Mouse (Mus musculus): ENCODE results near the gene Slc25a54. TPM values are rescaled to one million over a fixed set of nuclear protein-coding genes. Genes with fewer than 3 reads are reported as not detected.
A peak's percentile ranks its signal among the peaks of the same experiment; 100 is the strongest.

Slc25a54 gene
- polyA plus RNA-seq, 1 experiment from 2014 or later: not detected

DNA sequence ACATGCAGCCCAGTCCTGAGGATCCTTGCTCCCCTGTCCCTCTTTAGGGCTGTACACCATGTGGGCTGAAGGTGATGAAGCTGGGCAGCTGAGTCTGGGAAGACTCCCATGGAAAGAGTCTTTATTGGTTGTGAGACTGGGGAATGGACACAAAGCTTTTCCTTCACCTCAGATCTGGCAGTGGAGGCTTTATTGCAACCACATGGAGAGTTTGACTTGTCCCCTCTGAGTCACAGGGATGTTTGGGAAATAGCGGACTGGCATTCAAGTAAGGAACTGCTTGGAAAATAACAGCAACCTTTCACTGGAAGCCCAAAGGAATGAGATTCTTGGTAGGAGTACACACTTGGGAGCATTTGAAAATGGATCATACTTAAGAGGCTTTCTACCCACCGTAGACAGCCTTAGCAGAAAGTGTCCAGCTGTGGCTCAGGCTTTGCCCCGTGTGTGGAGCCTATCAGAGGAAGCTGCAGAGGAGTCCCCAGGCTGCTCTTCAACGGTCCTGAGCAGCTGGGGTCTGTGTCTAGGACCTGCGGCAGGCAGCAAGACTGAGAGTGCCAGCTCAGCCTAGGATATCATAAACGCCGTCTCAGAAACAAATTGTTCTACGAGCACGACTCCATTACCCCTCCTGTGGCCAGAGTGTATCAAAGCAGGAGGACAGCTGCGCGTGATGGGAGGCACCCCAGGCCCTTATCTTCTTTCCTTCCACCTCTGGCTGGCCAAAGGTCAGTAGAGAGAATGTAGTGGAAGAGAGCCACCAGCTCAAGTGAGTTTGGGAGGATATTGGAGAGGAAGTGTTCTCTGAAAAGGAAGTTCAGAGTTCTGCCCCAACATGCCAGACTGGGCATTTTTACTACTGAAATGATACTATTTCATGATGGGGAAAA, 29.0 kb upstream of the Slc25a54 start:
- H3K9ac ChIP-seq (ENCODE audit: low read length): 0 out of 2 replicates have a peak overlapping the region, but pooled peaks have one; percentile 33

DNA sequence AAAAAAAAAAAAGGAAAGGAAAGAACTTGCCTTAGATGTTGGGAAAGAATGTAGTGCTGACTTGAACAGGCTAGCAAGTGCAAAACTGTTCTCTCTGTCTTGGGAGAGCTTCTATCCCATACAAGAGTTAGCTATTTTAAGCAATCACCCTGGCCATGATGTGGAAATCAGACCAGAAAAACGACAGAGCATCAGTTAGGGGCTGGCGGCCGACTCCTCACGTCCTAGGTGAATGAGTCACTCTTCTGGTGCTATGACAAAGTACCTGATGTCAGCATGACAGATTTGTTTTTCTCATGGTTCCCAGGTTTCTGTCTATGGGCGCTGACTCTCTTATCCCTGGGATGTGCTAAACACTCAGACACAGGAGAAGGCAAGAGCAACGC, 28.3 kb upstream of the Slc25a54 start:
- H3K9me3 ChIP-seq (replicated peaks; ENCODE audit: control insufficient read depth, low read length): no peaks in the 10 kb centered on the region
- no peaks in the 10 kb centered on the region for H3K27me3 ChIP-seq (ENCODE audit: control insufficient read depth, insufficient read depth, low read length)
- no peak overlapping the region for H3K27ac ChIP-seq (ENCODE audit: low read length)
- H3K4me3 ChIP-seq (ENCODE audit: low read length): no peak overlapping the region
- no peak overlapping the region; the same call in 1 of the 2 replicates for H3K4me2 ChIP-seq (ENCODE audit: low read depth, low read length)
- H3K36me3 ChIP-seq (ENCODE audit: control insufficient read depth, insufficient read depth): no peaks in the 10 kb centered on the region
- H3K9ac ChIP-seq (ENCODE audit: low read length): no peak overlapping the region
- H3K4me1 ChIP-seq (ENCODE audit: control insufficient read depth, insufficient read depth, low read length): peaks cover 11% of the 10 kb centered on the region
- 54% methylated on average over 6 of the region's 6 CpGs for WGBS
- ATAC-seq (replicated peaks; ENCODE audit: extremely low read depth, insufficient read depth, low FRiP score): no peak

More for the DNA sequence above, 29.0 kb upstream of the Slc25a54 start:
- Histone ChIP-seq H3K4me2 (ENCODE audit: low read depth, low read length) (peak overlapping the region; percentile 42), H3K9me3 (replicated peaks; ENCODE audit: control insufficient read depth, low read length) (no peaks in the 10 kb centered on the region), H3K27me3 (ENCODE audit: control insufficient read depth, insufficient read depth, low read length) (no peaks in the 10 kb centered on the region), H3K27ac (ENCODE audit: low read length) (no peak overlapping the region), H3K4me1 (ENCODE audit: control insufficient read depth, insufficient read depth, low read length) (peaks cover 11% of the 10 kb centered on the region), H3K4me3 (ENCODE audit: low read length) (no peak overlapping the region), H3K36me3 (ENCODE audit: control insufficient read depth, insufficient read depth) (no peaks in the 10 kb centered on the region)
- ATAC-seq (replicated peaks; ENCODE audit: extremely low read depth, insufficient read depth, low FRiP score): no peak
- WGBS: 26% methylated on average over 11 of the region's 11 CpGs

DNA sequence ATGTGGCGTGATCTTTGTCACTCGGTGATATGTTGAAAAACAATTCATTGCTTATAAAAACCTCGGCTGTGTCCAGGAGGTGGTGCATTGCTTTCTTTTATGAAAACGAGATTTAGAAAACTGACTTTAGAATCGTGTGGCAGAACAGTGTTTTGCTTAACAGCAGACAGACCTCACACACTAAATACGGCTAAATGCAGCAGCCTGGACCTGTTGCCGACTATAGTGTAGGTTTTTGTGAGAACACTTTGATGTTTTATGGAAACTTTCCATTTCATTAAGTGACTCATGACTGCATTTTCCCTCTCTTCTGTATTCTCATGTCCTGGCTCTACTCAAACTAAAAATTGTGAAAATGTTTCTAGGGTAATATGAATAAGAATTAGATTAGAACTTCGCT, 20.4 kb upstream of the Slc25a54 start:
- ATAC-seq (replicated peaks; ENCODE audit: extremely low read depth, insufficient read depth, low FRiP score): no peak
- Histone ChIP-seq H3K9ac (ENCODE audit: low read length) (no peak overlapping the region), H3K36me3 (ENCODE audit: control insufficient read depth, insufficient read depth) (no peaks in the 10 kb centered on the region), H3K27me3 (ENCODE audit: control insufficient read depth, insufficient read depth, low read length) (no peaks in the 10 kb centered on the region), H3K27ac (ENCODE audit: low read length) (no peak overlapping the region), H3K4me1 (ENCODE audit: control insufficient read depth, insufficient read depth, low read length) (no peaks in the 10 kb centered on the region), H3K9me3 (replicated peaks; ENCODE audit: control insufficient read depth, low read length) (no peaks in the 10 kb centered on the region), H3K4me3 (ENCODE audit: low read length) (no peak overlapping the region), H3K4me2 (ENCODE audit: low read depth, low read length) (no peak overlapping the region)
- 65% methylated on average over 8 of the region's 8 CpGs for WGBS

DNA sequence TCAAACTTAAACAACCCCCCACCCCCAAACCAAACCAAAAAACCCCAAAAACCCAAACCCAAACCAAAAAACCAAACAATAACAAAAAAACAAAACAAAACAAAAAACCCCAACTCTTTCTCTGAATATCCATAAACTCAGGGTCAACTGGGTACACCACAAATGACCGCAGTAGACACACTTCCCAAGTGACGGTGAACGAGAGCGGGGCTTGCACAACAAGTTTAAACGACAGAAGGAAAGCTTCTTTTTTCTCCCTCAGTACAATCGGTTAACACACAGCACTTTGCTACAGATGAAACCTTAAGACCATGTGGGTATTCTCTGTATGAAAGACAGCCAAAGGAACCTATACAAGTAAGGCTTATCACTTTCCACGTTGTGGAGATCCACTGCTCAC, 17.9 kb upstream of the Slc25a54 start:
- WGBS: 70% methylated on average over 7 of the region's 7 CpGs
- H3K4me2 ChIP-seq (ENCODE audit: low read depth, low read length): no peak overlapping the region
- H3K27me3 ChIP-seq (ENCODE audit: control insufficient read depth, insufficient read depth, low read length): no peaks in the 10 kb centered on the region
- H3K27ac ChIP-seq (ENCODE audit: low read length): no peak overlapping the region
- no peak overlapping the region for H3K4me3 ChIP-seq (ENCODE audit: low read length)
- H3K9ac ChIP-seq (ENCODE audit: low read length): no peak overlapping the region
- H3K36me3 ChIP-seq (ENCODE audit: control insufficient read depth, insufficient read depth): no peaks in the 10 kb centered on the region
- H3K4me1 ChIP-seq (ENCODE audit: control insufficient read depth, insufficient read depth, low read length): no peaks in the 10 kb centered on the region
- ATAC-seq (replicated peaks; ENCODE audit: extremely low read depth, insufficient read depth, low FRiP score): no peak
- H3K9me3 ChIP-seq (replicated peaks; ENCODE audit: control insufficient read depth, low read length): no peaks in the 10 kb centered on the region

DNA sequence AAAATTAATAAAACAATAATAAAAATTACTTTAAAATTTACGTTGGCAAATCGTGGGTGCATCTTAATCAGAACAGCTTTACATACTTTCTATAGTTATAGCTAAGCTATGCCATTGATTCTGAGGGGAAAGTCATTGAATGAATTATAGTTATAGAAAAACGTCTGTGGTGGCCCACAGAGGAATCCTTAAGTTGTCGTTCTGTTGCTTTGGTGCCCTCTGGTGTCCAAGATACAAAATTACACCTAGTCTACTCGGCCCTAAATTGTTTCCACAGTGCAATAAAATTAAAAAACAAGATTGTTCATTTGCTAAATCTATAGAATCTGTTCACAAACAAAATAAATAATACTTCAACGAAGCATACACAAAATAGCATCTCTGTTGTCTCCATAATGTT, 17.3 kb upstream of the Slc25a54 start:
- 1% methylated on average over 6 of the region's 6 CpGs for WGBS
- Histone ChIP-seq H3K27ac (ENCODE audit: low read length) (no peak overlapping the region), H3K27me3 (ENCODE audit: control insufficient read depth, insufficient read depth, low read length) (no peaks in the 10 kb centered on the region)

DNA sequence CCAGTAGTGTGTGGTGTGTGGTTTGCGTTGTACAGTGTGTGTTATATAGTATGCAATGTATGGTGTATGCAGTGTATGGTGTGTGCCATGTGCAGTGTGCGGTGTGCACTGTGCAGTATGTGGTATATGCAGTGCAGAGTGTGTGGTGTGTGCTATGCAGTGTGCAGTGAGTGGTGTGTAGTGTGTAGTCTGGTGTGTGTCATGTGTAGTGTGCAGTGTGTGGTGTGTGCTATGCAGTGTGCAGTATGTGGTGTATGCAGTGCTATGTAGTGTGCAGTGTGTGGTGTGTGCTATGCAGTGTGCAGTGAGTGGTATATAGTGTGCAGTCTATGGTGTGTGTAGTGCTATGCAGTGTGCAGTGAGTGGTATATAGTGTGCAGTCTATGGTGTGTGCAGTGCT, 4.1 kb downstream of the Slc25a54 start:
- Histone ChIP-seq H3K27ac (ENCODE audit: low read length) (no peak overlapping the region), H3K4me1 (ENCODE audit: control insufficient read depth, insufficient read depth, low read length) (no peaks in the 10 kb centered on the region), H3K9ac (ENCODE audit: low read length) (no peak overlapping the region), H3K4me2 (ENCODE audit: low read depth, low read length) (no peak overlapping the region), H3K27me3 (ENCODE audit: control insufficient read depth, insufficient read depth, low read length) (no peaks in the 10 kb centered on the region), H3K9me3 (replicated peaks; ENCODE audit: control insufficient read depth, low read length) (no peaks in the 10 kb centered on the region), H3K36me3 (ENCODE audit: control insufficient read depth, insufficient read depth) (no peaks in the 10 kb centered on the region), H3K4me3 (ENCODE audit: low read length) (no peak overlapping the region)
- WGBS: 83% methylated on average over 2 of the region's 2 CpGs
- ATAC-seq (replicated peaks; ENCODE audit: extremely low read depth, insufficient read depth, low FRiP score): no peak

More for the DNA sequence above, 17.3 kb upstream of the Slc25a54 start:
- Histone ChIP-seq H3K9me3 (replicated peaks; ENCODE audit: control insufficient read depth, low read length) (no peaks in the 10 kb centered on the region), H3K9ac (ENCODE audit: low read length) (no peak overlapping the region), H3K4me2 (ENCODE audit: low read depth, low read length) (no peak overlapping the region), H3K36me3 (ENCODE audit: control insufficient read depth, insufficient read depth) (no peaks in the 10 kb centered on the region), H3K4me1 (ENCODE audit: control insufficient read depth, insufficient read depth, low read length) (no peaks in the 10 kb centered on the region), H3K4me3 (ENCODE audit: low read length) (no peak overlapping the region)
- no peak for ATAC-seq (replicated peaks; ENCODE audit: extremely low read depth, insufficient read depth, low FRiP score)

DNA sequence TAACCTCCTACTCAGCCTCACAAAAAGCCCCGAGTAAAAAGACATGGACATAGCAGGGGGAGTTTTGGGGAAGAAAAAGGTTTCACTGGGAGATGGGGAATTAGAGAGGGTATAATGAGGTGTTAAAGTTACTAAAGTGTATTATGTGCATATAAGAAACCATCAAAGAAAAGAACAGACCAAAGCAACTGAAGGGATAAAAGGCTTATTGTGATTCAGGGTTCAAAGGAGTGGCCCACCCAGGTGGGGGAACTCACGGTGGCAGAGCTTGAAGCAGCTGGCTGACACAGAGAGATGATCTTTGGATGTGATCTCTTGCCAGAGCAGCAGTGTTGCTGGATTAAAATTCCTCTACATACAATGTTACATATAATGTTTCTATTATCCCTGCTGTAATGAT, 8.2 kb downstream of the Slc25a54 start:
- no peak overlapping the region for H3K9ac ChIP-seq (ENCODE audit: low read length)
- no peaks in the 10 kb centered on the region for H3K36me3 ChIP-seq (ENCODE audit: control insufficient read depth, insufficient read depth)
- no peak overlapping the region for H3K4me2 ChIP-seq (ENCODE audit: low read depth, low read length)
- H3K27ac ChIP-seq (ENCODE audit: low read length): no peak overlapping the region
- H3K27me3 ChIP-seq (ENCODE audit: control insufficient read depth, insufficient read depth, low read length): no peaks in the 10 kb centered on the region
- H3K4me3 ChIP-seq (ENCODE audit: low read length): no peak overlapping the region
- no peak for ATAC-seq (replicated peaks; ENCODE audit: extremely low read depth, insufficient read depth, low FRiP score)
- 25% methylated on average over 2 of the region's 2 CpGs for WGBS
- H3K9me3 ChIP-seq (replicated peaks; ENCODE audit: control insufficient read depth, low read length): no peaks in the 10 kb centered on the region
- no peaks in the 10 kb centered on the region for H3K4me1 ChIP-seq (ENCODE audit: control insufficient read depth, insufficient read depth, low read length)

DNA sequence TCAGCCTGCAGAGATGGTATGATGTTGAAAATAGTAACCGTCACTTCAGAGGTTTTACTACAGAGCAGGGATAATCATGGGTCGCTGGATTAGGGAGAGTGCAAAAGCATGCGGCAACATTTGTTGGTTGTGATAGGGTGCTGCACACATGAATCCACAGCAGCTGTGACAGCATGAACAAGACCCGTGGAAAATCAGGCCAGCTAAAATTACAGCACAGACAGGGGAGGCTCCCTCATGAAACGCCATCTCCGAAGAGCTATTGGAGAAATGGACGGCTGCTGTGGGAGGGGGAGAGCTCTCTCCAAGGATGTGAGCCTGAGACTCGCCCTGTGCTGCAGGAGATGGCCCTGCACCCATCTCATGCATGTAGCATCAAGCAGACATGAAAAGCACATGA, 24.4 kb downstream of the Slc25a54 start:
- WGBS: 57% methylated on average over 8 of the region's 8 CpGs
- ATAC-seq (replicated peaks; ENCODE audit: extremely low read depth, insufficient read depth, low FRiP score): no peak

DNA sequence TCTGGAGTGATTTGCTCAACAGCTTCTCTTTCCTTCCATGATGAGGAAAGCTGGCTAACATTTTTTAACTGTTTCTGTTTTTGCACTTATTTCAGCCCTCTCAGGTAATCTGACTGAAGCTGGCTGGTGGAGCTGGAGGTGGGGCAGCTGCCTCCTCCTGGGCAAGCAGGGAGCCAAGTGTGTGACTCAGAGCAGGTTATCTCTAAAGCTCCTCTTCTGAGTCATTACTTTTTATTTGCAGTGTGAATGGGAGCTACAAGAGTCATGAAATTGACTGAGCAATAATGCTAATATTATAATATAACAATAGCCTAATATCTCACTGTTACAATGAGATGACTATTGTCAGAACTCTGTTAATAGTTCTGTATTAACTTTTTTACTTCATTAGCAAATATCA, 36.9 kb downstream of the Slc25a54 start:
- no peaks in the 10 kb centered on the region for H3K27me3 ChIP-seq (ENCODE audit: control insufficient read depth, insufficient read depth, low read length)
- H3K4me2 ChIP-seq (ENCODE audit: low read depth, low read length): no peak overlapping the region
- no peak for ATAC-seq (replicated peaks; ENCODE audit: extremely low read depth, insufficient read depth, low FRiP score)

More for the DNA sequence above, 24.4 kb downstream of the Slc25a54 start:
- no peak overlapping the region for H3K4me3 ChIP-seq (ENCODE audit: low read length)
- H3K4me2 ChIP-seq (ENCODE audit: low read depth, low read length): no peak overlapping the region
- H3K36me3 ChIP-seq (ENCODE audit: control insufficient read depth, insufficient read depth): no peaks in the 10 kb centered on the region
- no peaks in the 10 kb centered on the region for H3K27me3 ChIP-seq (ENCODE audit: control insufficient read depth, insufficient read depth, low read length)
- no peak overlapping the region for H3K27ac ChIP-seq (ENCODE audit: low read length)
- no peak overlapping the region for H3K9ac ChIP-seq (ENCODE audit: low read length)
- H3K4me1 ChIP-seq (ENCODE audit: control insufficient read depth, insufficient read depth, low read length): no peaks in the 10 kb centered on the region
- no peaks in the 10 kb centered on the region for H3K9me3 ChIP-seq (replicated peaks; ENCODE audit: control insufficient read depth, low read length)

More for the DNA sequence above, 36.9 kb downstream of the Slc25a54 start:
- Histone ChIP-seq H3K9me3 (replicated peaks; ENCODE audit: control insufficient read depth, low read length) (peaks cover 9% of the 10 kb centered on the region), H3K4me1 (ENCODE audit: control insufficient read depth, insufficient read depth, low read length) (no peaks in the 10 kb centered on the region), H3K36me3 (ENCODE audit: control insufficient read depth, insufficient read depth) (0 out of 2 replicates have a peak, but pooled peaks cover 2% of the 10 kb centered on the region), H3K9ac (ENCODE audit: low read length) (no peak overlapping the region), H3K27ac (ENCODE audit: low read length) (no peak overlapping the region), H3K4me3 (ENCODE audit: low read length) (no peak overlapping the region)
